8 mouse cellular contexts compared by ENCODE assay signal in the genomic region with DNA sequence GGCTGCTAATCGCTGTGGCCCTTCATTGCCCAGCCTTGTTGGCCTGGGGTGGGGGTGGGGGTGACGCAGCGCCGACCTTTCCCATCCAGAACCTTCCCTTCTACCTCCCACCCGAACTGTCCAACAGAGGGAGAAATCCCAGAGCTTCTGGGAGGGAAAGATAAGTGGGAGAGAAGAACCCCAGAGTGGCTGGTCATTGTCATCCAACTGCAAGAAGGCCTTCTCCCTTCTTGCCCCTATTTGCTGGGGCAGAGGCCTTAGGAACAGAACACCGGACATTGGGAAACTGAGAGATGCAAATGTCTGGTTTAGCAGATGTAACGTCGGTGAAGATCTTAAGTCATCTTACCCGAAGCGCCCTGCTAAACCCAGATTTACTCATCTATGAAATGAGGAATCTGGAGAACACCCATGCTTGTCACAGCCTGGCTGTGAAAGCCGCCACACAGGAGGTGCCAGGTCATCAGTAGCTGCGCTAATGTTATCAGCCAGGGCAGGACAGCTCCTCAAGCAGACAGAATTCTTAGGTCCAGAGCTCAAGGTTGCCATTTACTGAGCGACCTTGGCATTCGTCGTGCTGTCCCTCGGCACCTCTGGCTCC. TPM values are rescaled to one million over a fixed set of nuclear protein-coding genes. Genes with fewer than 3 reads are reported as not detected.
DNase-seq lines count a peak whose midpoint lies in the region; ATAC-seq and TF ChIP-seq lines count a peak whose summit lies in the region.

No protein-coding gene starts in this region.

- 0 out of 2 replicates have a peak, but pooled peaks have one; percentile 6 for ATAC-seq in erythroid progenitor cell, adult 5-6 weeks (replicated peaks; ENCODE audit: low FRiP score, poor library complexity, severe bottlenecking)
- no peak for ATAC-seq in limb, embryonic 13.5 days (ENCODE audit: low FRiP score, low read depth)

- H3K27ac ChIP-seq in limb, embryonic 13.5 days, result peak overlapping the region; percentile 86

- no peak for TF ChIP-seq CTCF in lung, adult 2 months (IDR thresholded peaks at IDR 0.05; ENCODE audit: insufficient read depth, low read length)

- H3K4me1 ChIP-seq in lung, adult 2 months (ENCODE audit: control insufficient read depth, insufficient read depth, low read length), result peaks cover 9% of the 10 kb centered on the region; the same call in 1 of the 2 replicates
- H3K4me1 ChIP-seq in limb, embryonic 13.5 days, result peaks cover 54% of the 10 kb centered on the region

- peak overlapping the region; percentile 70 for H3K4me3 ChIP-seq in lung, adult 2 months (replicated peaks; ENCODE audit: extremely low read depth, low read depth, low read length)
- peak overlapping the region; percentile 81 for H3K4me3 ChIP-seq in limb, embryonic 13.5 days

- WGBS in lung, adult 2 months, result 58% methylated on average over 16 of the region's 16 CpGs
- WGBS in limb, embryonic 13.5 days, result 37% methylated on average over 16 of the region's 16 CpGs

- H3K4me2 ChIP-seq in limb, embryonic 13.5 days (replicated peaks), result peak overlapping the region; percentile 96

- no peaks in the 10 kb centered on the region for H3K9me3 ChIP-seq in limb, embryonic 13.5 days

- TF ChIP-seq POLR2A in lung, adult 2 months (IDR thresholded peaks at IDR 0.05; ENCODE audit: borderline replicate concordance, extremely low read depth, low read depth, low read length), result no peak

- H3K9ac ChIP-seq in limb, embryonic 13.5 days, result peak overlapping the region; percentile 81

- no peak for DNase-seq in lung, adult 2 months
- no peak for DNase-seq in lung, postnatal 14 days
- peak; percentile 49 for DNase-seq in splenic B cell, adult 2 months (ENCODE audit: low read depth, low spot score)
- no peak for DNase-seq in cerebellum, postnatal 10 days
- DNase-seq in left cerebral cortex, postnatal 4 days, result no peak
- DNase-seq in ovary, postnatal 10 days (ENCODE audit: low spot score), result no peak

- H3K36me3 ChIP-seq in limb, embryonic 13.5 days, result no peaks in the 10 kb centered on the region
- H3K36me3 ChIP-seq in splenic B cell, adult 2 months (ENCODE audit: control insufficient read depth, insufficient read depth, low read length, poor library complexity, severe bottlenecking), result no peaks in the 10 kb centered on the region

- intact Hi-C loops in left cerebral cortex, postnatal 4 days (cut with DNase I), result loop anchor here (5.0 kb wide), 1 partner anchor 49 kb away; no protein-coding TSS in a partner anchor

- H3K27me3 ChIP-seq in limb, embryonic 13.5 days, result peaks cover 31% of the 10 kb centered on the region
- no peaks in the 10 kb centered on the region for H3K27me3 ChIP-seq in splenic B cell, adult 2 months (ENCODE audit: control insufficient read depth, insufficient read depth, low read length, poor library complexity, severe bottlenecking)

RNA-seq across cellular contexts. Expression of a gene that starts 0.5 kb away (rescaled TPM):
- polyA plus RNA-seq in lung, adult 2 months (2012; rRNA removed), result 26.4 and 26.7 TPM in 2 replicates
- total RNA-seq in erythroid progenitor cell, adult 5-6 weeks (2015; ENCODE audit: low replicate concordance), result not detected in 2 replicates
- total RNA-seq in erythroid progenitor cell, adult 5-6 weeks (2017; ENCODE audit: low replicate concordance), result not detected in 2 replicates
- 31.5 and 32.3 TPM in 2 replicates for polyA plus RNA-seq in limb, embryonic 13.5 days (2015; fragmentation: Nextera tagmentation; extraction: Ambion mirVana)
- 1 to 10 TPM; 1.8 TPM for total RNA-seq in left cerebral cortex, postnatal 4 days (2021)
